Mouse (Mus musculus) cerebellum, adult 11 months (tissue): ENCODE results near the gene Foxf2.

ENCODE experiments used
- DNase-seq: peaks from one replicate; pipeline ENCODE4 v3.0.0; 2022

Gene Foxf2

GRCm38 (mm10) chr13:31626991-31627625, 1.5 kb downstream of the Foxf2 start:
- no peak for DNase-seq

- no peak for DNase-seq
These were observed 2.5 kb downstream of the Foxf2 start for GRCm38 (mm10) chr13:31627864-31628690.

- DNase-seq = no peak
These were observed 3.1 kb downstream of the Foxf2 start for GRCm38 (mm10) chr13:31628691-31629180.

- DNase-seq = no peak
These were observed 3.8 kb downstream of the Foxf2 start for GRCm38 (mm10) chr13:31629321-31629851.

GRCm38 (mm10) chr13:31630051-31630450, 4.4 kb downstream of the Foxf2 start:
- DNase-seq = no peak

GRCm38 (mm10) chr13:31630551-31630950, 4.9 kb downstream of the Foxf2 start:
- DNase-seq = no peak

GRCm38 (mm10) chr13:31631291-31631690, 5.7 kb downstream of the Foxf2 start:
- no peak for DNase-seq

- peak; percentile 9 for DNase-seq
These were observed 6.8 kb downstream of the Foxf2 start for GRCm38 (mm10) chr13:31632450-31632849.

- DNase-seq = no peak
These were observed 7.6 kb downstream of the Foxf2 start for GRCm38 (mm10) chr13:31633259-31633658.

GRCm38 (mm10) chr13:31635546-31635945, 9.9 kb downstream of the Foxf2 start:
- DNase-seq = no peak

- DNase-seq = no peak
These were observed 15.9 kb downstream of the Foxf2 start for GRCm38 (mm10) chr13:31641517-31641916.

- DNase-seq = no peak
These were observed 26.6 kb downstream of the Foxf2 start for GRCm38 (mm10) chr13:31652131-31652745.

- DNase-seq = no peak
These were observed 30.6 kb downstream of the Foxf2 start for GRCm38 (mm10) chr13:31656249-31656648.

- DNase-seq = no peak
These were observed 32.6 kb downstream of the Foxf2 start for GRCm38 (mm10) chr13:31658212-31658611.

- peak; percentile 11 for DNase-seq
These were observed 33.3 kb downstream of the Foxf2 start for GRCm38 (mm10) chr13:31658963-31659362.

GRCm38 (mm10) chr13:31661211-31661610, 35.6 kb downstream of the Foxf2 start:
- no peak for DNase-seq

GRCm38 (mm10) chr13:31665376-31665775, 39.8 kb downstream of the Foxf2 start:
- no peak for DNase-seq

GRCm38 (mm10) chr13:31667919-31668524, 42.4 kb downstream of the Foxf2 start:
- no peak for DNase-seq

GRCm38 (mm10) chr13:31672093-31672492, 46.5 kb downstream of the Foxf2 start:
- no peak for DNase-seq
